Mouse (Mus musculus): ENCODE measurements around the gene Syt8.

- TF ChIP-seq POLR2A (IDR thresholded peaks at IDR 0.05; ENCODE audit: insufficient read depth, low read length) (no peak), CTCF (IDR thresholded peaks at IDR 0.05; ENCODE audit: low read depth, low read length) (no peak), EP300 (IDR thresholded peaks at IDR 0.05; ENCODE audit: insufficient read depth, low read depth, low read length) (no peak)
Measured at GRCm38 (mm10) chr7:142431106-142431505, 3.5 kb upstream of the Syt8 start.

Data from ES-Bruce4 (cell line).